Mouse (Mus musculus): Measurements from ENCODE around the gene Grb2. TPM values are rescaled to one million over a fixed set of nuclear protein-coding genes. Genes with fewer than 3 reads are reported as not detected.

Grb2 gene
- polyA plus RNA-seq, 1 experiment from 2014 or later = 176 TPM

GRCm38 (mm10) chr11:115628465-115629101 lies 79.8 kb downstream of the Grb2 start:
- Histone ChIP-seq H3K4me1 (replicated peaks) (peaks cover 12% of the 10 kb centered on the region), H3K9me3 (no peaks in the 10 kb centered on the region), H3K4me2 (replicated peaks) (peak overlapping the region; percentile 88), H3K27me3 (no peaks in the 10 kb centered on the region), H3K4me3 (replicated peaks) (peak overlapping the region; percentile 70), H3K9ac (replicated peaks) (peak overlapping the region; percentile 23; the same call in 1 of the 2 replicates), H3K36me3 (peaks cover 3% of the 10 kb centered on the region), H3K27ac (no peak overlapping the region)
- WGBS = 57% methylated on average over 13 of the region's 13 CpGs
- no peak for ATAC-seq

DNA sequence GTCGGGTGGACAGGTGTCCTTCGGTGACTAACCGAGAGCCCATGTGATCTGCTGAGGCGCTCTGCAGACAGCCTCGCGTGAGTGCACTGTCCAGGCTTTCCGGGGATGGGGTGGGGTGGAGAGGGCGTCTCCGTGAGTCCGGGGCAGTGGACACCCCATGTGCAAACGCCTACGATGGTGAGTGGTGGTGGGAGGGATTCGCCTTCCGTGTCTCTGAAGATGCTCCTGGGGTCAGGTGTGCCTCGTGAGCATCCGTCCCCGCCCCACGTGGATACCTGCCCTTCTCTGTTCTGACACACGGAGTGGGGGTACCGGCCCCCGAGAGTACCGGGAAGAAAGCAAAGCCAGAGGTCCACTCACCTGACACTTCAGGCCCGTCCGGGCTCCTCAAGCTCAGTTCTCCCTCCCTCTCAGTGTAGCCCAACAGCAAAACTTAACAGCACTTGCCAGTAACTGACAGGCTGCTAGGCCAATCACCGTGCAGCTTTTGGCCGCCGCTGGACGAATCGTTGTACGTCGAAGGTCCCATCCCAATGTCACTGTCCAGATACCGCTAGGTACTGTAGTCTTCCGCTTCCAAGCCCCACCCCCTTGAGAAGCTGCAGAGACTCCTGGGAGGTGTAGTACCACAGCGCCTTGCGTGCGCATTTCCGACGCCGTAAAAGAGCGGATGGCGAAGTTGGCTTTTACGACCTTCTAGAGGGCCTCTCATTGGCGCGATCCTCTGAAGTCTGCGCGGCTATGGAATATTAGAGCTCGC lies 80.5 kb downstream of the Grb2 start, which contains the start of gene Slc25a19:
TSS of gene Slc25a19 (minus strand) at position 591 of the 760 bp plus-strand sequence.
- Histone ChIP-seq H3K9ac (replicated peaks) (peak within 1 kb of the TSS; percentile 74), H3K4me1 (replicated peaks) (peaks cover 12% of the 10 kb centered on the region), H3K4me3 (replicated peaks) (peak within 1 kb of the TSS; percentile 70), H3K36me3 (peaks cover 10% of the 10 kb centered on the region), H3K9me3 (no peaks in the 10 kb centered on the region), H3K27ac (no peak within 1 kb of the TSS), H3K27me3 (no peaks in the 10 kb centered on the region), H3K4me2 (replicated peaks) (peak within 1 kb of the TSS; percentile 88)
- under 1% methylated on average over 47 of the region's 47 CpGs for WGBS
- peak; percentile 100 for ATAC-seq

DNA sequence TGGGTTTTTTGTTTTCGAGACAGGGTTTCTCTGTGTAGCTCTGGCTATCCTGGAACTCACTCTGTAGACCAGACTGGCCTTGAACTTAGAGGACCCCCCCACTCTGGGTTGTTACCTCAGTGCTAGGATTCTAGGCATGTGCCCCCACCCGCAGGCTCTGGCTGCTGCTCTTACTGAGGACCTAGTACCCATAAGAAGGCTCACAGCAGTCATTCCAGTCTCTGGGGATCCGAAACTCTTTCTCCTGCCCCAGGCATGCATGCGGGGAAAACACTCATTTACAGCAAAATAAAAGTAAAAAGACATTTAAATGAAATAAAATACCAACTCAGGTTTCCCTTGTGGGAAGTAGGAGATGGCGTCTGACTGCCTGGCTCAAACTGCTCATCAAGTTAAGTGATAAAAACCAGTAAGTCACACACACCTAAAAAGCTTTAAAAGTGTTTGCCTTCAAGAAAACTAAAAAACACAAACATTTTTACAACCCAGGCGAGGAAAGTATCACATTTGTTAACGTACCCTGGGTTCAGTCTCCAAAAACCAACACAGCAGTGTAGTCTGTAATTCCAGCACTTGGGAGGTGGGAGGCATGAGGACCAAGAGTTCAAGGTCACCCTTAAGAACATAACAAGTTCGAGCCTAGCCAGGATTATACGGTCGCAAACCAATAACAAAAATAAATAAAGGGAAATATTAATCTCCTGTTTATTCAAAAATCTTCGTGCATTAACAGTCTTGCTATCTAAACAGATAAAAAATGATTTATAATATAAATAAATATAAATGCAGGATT lies 81.4 kb downstream of the Grb2 start:
- H3K27ac ChIP-seq = no peak overlapping the region; the same call in 1 of the 2 replicates
- peak overlapping the region; percentile 70 for H3K4me3 ChIP-seq (replicated peaks)
- H3K9ac ChIP-seq (replicated peaks) = peak overlapping the region; percentile 74
- peaks cover 12% of the 10 kb centered on the region for H3K4me1 ChIP-seq (replicated peaks)
- H3K36me3 ChIP-seq = peaks cover 18% of the 10 kb centered on the region
- ATAC-seq = no peak
- WGBS = 55% methylated on average over 11 of the region's 11 CpGs
- no peaks in the 10 kb centered on the region for H3K27me3 ChIP-seq
- H3K4me2 ChIP-seq (replicated peaks) = peak overlapping the region; percentile 88
- no peaks in the 10 kb centered on the region for H3K9me3 ChIP-seq

GRCm38 (mm10) chr11:115625877-115626276 lies 82.5 kb downstream of the Grb2 start:
- peaks cover 26% of the 10 kb centered on the region for H3K36me3 ChIP-seq
- H3K27ac ChIP-seq = no peak overlapping the region
- H3K4me1 ChIP-seq (replicated peaks) = peaks cover 12% of the 10 kb centered on the region
- 84% methylated on average over 9 of the region's 9 CpGs for WGBS
- no peaks in the 10 kb centered on the region for H3K9me3 ChIP-seq
- H3K4me2 ChIP-seq (replicated peaks) = no peak overlapping the region
- no peak for ATAC-seq
- no peaks in the 10 kb centered on the region for H3K27me3 ChIP-seq
- no peak overlapping the region for H3K4me3 ChIP-seq (replicated peaks)
- no peak overlapping the region for H3K9ac ChIP-seq (replicated peaks)

DNA sequence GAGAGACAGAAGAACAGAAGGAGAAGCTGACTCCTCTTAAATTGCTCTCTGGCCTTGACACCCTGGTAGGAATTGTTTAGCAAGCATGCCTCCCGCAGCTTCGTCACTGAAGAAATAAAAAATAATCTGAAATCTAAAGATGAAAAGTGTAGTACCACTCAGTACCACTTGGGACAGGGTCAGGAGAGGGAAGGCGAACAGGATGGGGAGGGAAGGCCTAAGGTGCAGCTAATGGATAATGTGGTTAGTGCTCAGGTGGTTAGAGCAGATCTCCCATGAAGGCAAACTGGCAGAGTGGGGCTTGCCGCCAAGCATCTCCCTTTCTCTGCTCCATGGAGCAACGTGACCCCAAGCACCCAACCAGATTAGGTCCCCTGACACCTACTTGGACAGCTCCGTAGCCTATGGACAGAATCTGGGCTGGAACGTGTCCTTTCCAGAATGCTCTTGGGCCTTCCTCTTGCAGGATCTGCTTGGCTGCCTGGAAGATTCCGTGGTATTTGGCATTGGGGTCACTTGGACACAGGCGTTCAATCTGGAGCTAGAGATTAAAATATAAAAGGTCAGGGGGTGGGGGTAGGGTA lies 84.8 kb downstream of the Grb2 start:
- 73% methylated on average over 9 of the region's 9 CpGs for WGBS
- Histone ChIP-seq H3K4me2 (replicated peaks) (no peak overlapping the region), H3K4me1 (replicated peaks) (peaks cover 11% of the 10 kb centered on the region), H3K9ac (replicated peaks) (no peak overlapping the region), H3K27me3 (no peaks in the 10 kb centered on the region), H3K4me3 (replicated peaks) (no peak overlapping the region), H3K27ac (no peak overlapping the region), H3K9me3 (no peaks in the 10 kb centered on the region), H3K36me3 (peaks cover 39% of the 10 kb centered on the region)
- no peak for ATAC-seq

DNA sequence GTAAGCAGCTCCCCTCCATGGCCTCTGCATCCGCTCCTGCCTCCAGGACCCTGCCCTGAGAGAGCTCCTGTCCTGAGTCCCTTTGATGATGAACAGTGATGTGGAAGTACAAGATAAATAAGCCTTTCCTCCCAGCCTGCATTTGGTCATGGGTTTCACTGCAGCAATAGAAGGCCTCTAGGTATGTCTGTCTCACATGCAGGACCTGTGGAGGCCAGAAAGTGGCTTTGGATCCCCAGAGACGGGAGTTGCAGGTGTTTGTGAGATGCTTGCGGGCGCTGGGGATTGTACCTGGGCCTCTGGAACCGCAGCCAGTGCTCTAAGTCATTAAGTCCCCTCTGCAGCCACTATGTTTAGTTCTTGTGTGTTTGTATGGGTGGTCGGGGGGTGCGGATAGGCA lies 88.4 kb downstream of the Grb2 start:
- Histone ChIP-seq H3K4me2 (replicated peaks) (no peak overlapping the region), H3K9ac (replicated peaks) (no peak overlapping the region), H3K4me1 (replicated peaks) (no peaks in the 10 kb centered on the region), H3K4me3 (replicated peaks) (no peak overlapping the region), H3K36me3 (peaks cover 62% of the 10 kb centered on the region), H3K9me3 (no peaks in the 10 kb centered on the region), H3K27ac (no peak overlapping the region), H3K27me3 (0 out of 2 replicates have a peak, but pooled peaks cover under 1% of the 10 kb centered on the region)
- WGBS = 91% methylated on average over 7 of the region's 7 CpGs
- ATAC-seq = no peak

- Histone ChIP-seq H3K4me2 (replicated peaks) (no peak overlapping the region), H3K4me1 (replicated peaks) (no peaks in the 10 kb centered on the region), H3K27ac (no peak overlapping the region), H3K4me3 (replicated peaks) (no peak overlapping the region), H3K9ac (replicated peaks) (no peak overlapping the region), H3K27me3 (peaks cover 11% of the 10 kb centered on the region), H3K9me3 (no peaks in the 10 kb centered on the region), H3K36me3 (peaks cover 70% of the 10 kb centered on the region)
- no peak for ATAC-seq
- WGBS = 88% methylated on average over 16 of the region's 16 CpGs
Measured at GRCm38 (mm10) chr11:115618732-115619516, 89.5 kb downstream of the Grb2 start.

DNA sequence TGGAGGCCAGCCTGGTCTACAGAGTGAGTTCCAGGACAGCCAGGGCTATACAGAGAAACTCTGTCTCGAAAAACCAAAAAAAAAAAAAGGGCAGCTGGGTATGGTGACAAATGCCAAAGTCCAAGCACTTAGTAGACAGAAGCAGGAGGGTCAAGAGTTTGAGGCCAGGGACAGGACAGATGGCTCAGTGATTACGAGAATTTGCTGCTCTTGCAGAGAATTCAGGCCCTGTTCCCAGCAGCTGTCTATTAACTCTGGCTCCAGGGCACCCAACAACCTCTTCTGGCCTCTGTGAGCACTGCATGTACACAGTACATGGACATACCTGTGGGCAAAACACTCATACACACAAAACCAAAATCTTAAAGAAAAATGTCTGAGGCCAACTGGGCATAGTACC lies 90.4 kb downstream of the Grb2 start:
- H3K4me3 ChIP-seq (replicated peaks) = no peak overlapping the region
- peaks cover 17% of the 10 kb centered on the region for H3K27me3 ChIP-seq
- H3K27ac ChIP-seq = no peak overlapping the region
- no peak for ATAC-seq
- 89% methylated on average over 2 of the region's 2 CpGs for WGBS
- H3K4me1 ChIP-seq (replicated peaks) = peaks cover 8% of the 10 kb centered on the region
- H3K9me3 ChIP-seq = no peaks in the 10 kb centered on the region
- H3K36me3 ChIP-seq = peaks cover 62% of the 10 kb centered on the region
- H3K4me2 ChIP-seq (replicated peaks) = no peak overlapping the region
- H3K9ac ChIP-seq (replicated peaks) = no peak overlapping the region

GRCm38 (mm10) chr11:115616893-115617292 lies 91.5 kb downstream of the Grb2 start:
- 86% methylated on average over 6 of the region's 6 CpGs for WGBS
- ATAC-seq = no peak
- H3K36me3 ChIP-seq = peaks cover 51% of the 10 kb centered on the region

GRCm38 (mm10) chr11:115616371-115616770 lies 92.0 kb downstream of the Grb2 start:
- Histone ChIP-seq H3K27me3 (peaks cover 18% of the 10 kb centered on the region), H3K36me3 (peaks cover 48% of the 10 kb centered on the region), H3K4me1 (replicated peaks) (peaks cover 19% of the 10 kb centered on the region), H3K4me2 (replicated peaks) (no peak overlapping the region), H3K9ac (replicated peaks) (no peak overlapping the region), H3K4me3 (replicated peaks) (no peak overlapping the region), H3K9me3 (no peaks in the 10 kb centered on the region), H3K27ac (no peak overlapping the region)
- no peak for ATAC-seq
- WGBS = 95% methylated on average over 7 of the region's 7 CpGs

More at GRCm38 (mm10) chr11:115616893-115617292, 91.5 kb downstream of the Grb2 start:
- no peaks in the 10 kb centered on the region for H3K9me3 ChIP-seq
- peaks cover 17% of the 10 kb centered on the region for H3K27me3 ChIP-seq
- no peak overlapping the region for H3K27ac ChIP-seq
- H3K4me2 ChIP-seq (replicated peaks) = no peak overlapping the region
- no peak overlapping the region for H3K4me3 ChIP-seq (replicated peaks)
- no peak overlapping the region for H3K9ac ChIP-seq (replicated peaks)
- H3K4me1 ChIP-seq (replicated peaks) = peaks cover 16% of the 10 kb centered on the region

- H3K4me1 ChIP-seq (replicated peaks) = peaks cover 19% of the 10 kb centered on the region
- ATAC-seq = no peak
- no peak overlapping the region for H3K4me3 ChIP-seq (replicated peaks)
- 0 out of 2 replicates have a peak overlapping the region, but pooled peaks have one; percentile 11 for H3K9ac ChIP-seq (replicated peaks)
- H3K27me3 ChIP-seq = peaks cover 21% of the 10 kb centered on the region
- no peaks in the 10 kb centered on the region for H3K9me3 ChIP-seq
- H3K27ac ChIP-seq = no peak overlapping the region
- no peak overlapping the region for H3K4me2 ChIP-seq (replicated peaks)
- WGBS = 93% methylated on average over 6 of the region's 6 CpGs
- peaks cover 44% of the 10 kb centered on the region for H3K36me3 ChIP-seq
Measured at GRCm38 (mm10) chr11:115615875-115616274, 92.5 kb downstream of the Grb2 start.

Measured in midbrain, embryonic 13.5 days (tissue).